Mouse (Mus musculus): ENCODE results near the gene Aldob. TPM values are rescaled to one million over a fixed set of nuclear protein-coding genes. Genes with fewer than 3 reads are reported as not detected.
"Not testable (repeated sequence)": the region's sequence is repeated elsewhere in the genome, so short reads cannot be mapped to it uniquely, and the experiment has no call there.

Gene Aldob
- total RNA-seq, 2 experiments from 2014 or later, result 0.35 to 1.8 TPM

DNA sequence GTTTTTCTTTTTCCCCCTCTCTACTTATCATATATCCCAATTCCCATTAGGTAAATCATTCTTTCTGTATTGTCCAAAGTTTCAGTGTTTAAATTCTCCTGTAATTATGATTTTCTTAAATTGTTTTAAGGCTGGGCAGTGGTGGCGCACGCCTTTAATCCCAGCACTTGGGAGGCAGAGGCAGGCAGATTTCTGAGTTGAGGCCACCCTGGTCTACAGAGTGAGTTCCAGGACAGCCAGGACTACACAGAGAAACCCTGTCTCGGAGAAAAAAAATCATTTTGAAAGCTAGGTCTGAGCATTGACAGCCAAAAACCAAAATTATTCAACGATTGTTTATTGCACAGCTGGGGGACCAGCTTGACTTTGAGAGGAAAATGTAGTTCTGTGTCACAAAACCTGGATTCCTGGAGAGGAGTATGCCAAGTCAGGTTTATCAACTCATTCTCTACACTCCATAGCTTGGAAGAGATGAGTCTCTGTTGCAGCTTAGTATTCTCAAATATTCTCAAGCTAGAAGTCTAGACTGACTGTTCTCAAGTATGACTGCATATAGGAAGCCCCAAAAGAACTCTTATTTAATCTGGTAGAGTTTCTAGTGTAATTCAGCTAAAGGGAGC, 13.6 kb downstream of the Aldob start:
- no peak for DNase-seq

DNA sequence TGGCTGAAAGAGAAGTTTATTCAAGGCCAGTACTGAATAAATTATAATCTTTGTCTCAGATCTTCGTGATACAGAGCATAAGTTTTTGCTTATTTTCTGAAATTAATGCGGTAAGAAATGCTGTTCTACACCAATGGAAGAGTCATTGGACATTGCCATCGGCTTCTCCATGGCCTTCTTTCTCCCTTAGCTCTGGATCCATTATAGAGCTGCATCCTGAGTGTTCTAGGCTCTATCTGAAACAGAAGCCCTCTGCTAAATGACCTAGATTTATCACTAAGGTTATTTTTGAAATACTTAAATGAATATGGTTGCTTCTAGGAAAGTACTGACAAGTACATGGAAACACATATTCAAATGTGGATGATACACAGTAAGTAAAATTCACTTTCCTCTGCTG, 14.3 kb downstream of the Aldob start:
- DNase-seq, result no peak

DNA sequence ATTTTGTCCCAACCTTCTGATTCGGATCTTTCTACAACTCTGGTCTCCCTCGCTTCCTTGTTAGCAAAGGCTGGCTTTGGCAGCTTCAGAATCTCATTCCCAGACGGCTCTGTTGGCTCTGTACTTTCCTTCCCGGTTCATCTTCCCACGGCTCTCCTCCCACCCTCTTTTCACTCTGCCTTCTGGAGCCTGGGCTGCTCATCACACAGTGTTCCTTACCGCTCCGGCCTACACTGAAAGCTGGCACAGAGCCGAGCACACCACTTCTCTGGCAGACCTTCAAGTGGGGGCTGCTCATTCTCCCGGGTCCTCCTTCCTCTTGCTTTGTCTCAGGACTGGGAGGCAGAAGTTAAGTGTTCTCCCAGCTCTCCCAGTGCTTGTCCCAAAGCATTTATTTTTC, 26.8 kb downstream of the Aldob start:
- DNase-seq, result peak; percentile 18

DNA sequence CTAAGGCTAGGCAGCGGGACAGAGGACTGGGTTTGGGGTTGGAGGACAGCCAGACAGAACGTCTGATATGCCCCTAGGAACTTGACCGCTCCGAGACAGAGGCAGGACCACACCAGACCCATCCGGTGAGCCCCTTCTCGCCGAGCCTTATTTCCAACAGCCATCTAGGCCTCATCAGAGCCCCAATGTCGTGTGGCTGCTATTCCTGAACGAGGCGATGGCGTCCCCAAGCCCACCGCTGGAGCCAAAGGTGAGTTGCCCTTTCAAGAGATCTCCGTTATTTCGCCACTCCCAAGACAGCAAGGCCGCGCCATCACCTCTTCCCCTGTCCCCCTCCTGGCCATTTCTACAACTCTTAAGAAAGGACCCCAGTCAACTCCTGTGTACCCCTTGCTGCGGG, 28.0 kb downstream of the Aldob start:
- DNase-seq, result no peak

DNA sequence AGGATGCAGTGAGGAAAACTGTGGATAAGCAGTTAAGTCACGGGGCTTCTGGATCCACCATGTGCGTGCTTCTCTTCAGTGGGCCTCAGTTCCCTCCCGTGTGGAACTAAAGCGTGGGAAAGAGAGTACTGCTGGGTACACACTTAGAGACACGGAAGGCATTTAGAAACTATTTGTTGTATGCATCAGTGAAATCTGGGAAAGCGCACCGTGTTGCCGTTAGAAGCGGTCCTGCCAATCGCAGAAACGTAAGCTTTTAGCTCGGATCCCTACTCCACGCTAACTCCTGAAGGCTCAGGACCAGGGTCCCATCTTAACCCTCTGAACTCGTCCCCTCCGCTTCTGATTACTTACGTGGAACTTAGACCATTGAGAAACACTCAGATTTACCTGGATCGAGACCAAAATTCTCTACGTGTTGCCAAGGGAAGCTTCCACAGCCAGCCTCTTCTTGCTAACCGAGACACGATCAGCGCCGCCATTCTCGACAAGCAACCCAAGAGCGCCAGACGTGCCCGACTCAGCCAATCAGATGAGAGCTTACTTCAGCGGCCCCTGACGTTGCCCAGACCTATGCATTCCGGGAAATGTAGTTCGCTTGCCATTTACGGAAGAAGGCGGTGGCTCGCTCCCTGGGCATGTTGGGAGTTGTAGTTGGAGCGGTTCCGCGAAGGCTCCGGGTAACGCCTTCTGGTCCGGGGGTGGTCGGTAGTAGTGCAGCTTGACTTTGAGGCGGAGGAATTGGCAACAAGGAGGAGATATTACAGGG, 28.6 kb downstream of the Aldob start, which contains the start of the genes Mrpl50 and Zfp189:
Gene Mrpl50 (minus strand): TSS at position 522 of the 769 bp plus-strand sequence.
Gene Zfp189 (plus strand): TSS at position 605 of the 769 bp plus-strand sequence.
- peak; percentile 85 for DNase-seq

DNA sequence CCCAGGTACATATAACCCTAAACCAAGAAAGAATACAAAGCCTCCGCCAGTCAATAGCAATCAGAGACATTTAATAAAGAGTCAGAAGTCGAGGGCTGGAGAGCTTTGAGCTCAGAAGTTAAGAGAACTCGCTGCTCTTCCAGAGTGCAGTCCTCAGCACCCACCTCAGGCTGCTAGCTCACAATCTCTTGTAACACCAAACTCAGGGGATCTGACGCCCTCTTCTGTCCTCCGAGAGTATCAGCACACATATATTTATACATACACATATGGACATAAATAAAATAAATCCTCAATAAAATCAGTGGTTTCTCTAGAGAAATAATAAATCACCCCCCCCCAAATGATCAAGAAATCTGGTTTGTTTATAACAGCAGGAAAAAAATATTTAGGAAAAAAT, 29.9 kb downstream of the Aldob start:
- DNase-seq, result no peak

DNA sequence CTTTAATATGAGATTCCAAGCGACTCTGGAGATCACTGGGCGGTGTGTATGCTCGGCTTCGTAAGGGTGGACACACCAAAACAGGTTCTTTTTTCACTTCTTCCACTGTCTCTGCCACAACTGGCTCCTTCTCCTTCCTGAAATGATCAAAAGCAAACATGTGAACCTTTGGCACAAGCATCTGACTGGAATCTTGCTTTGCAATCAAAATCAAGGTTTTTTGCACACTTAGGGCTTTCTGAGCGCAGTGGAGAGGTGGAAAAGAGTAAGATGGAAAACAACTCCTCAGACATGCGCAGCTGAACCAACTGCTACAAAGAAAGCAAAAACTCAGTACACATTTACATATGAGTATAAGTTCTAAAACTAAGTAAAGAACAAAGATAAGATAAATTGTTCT, 34.9 kb downstream of the Aldob start:
- no peak for DNase-seq

DNA sequence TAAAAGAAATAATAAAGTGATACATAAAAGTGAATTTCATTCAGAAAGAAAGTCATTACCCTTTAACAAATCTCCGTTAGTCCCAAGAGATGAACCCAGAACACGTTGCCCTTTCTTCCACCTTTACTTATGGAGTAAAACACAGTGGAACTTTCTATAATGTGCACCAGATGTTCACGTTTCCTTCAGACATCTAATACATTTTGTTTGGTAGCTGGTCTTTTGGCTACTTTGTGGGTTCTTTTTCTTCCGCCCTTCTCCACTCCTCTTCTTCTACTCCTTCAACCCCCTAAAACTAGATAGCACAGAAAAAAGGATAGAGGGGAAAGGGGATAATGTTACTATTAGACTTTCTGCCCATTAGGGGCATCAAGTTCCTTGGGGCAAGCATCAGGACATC, 36.7 kb downstream of the Aldob start:
- DNase-seq, result no peak

DNA sequence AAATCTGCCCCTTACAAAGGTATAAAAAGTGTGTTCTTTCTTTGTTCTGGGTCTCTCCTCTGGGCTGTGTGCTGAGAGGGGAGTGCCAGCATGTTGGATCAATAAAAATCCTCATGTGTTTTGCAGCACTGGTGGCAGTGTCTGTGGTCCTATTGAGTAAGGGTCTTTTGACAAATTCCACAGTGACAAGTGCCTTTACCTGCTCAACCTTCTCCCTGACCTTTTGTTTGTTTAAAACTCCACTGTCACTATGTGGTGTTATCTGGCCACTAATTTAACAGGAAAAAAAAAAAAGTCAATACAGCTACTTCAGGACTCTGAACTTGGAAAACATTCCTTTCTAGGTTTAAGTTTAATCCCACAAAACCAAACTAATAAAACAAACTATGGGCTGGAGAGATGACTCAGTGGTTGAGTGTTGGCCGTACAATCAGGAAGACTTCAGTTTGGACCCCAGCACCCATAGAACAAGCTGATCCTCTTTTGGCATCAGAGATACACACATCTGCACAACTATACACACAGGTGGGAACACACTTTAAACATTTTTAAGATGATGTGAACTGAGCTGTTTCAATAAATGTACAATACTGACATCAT, 39.0 kb downstream of the Aldob start:
- not testable (repeated sequence) for DNase-seq

DNA sequence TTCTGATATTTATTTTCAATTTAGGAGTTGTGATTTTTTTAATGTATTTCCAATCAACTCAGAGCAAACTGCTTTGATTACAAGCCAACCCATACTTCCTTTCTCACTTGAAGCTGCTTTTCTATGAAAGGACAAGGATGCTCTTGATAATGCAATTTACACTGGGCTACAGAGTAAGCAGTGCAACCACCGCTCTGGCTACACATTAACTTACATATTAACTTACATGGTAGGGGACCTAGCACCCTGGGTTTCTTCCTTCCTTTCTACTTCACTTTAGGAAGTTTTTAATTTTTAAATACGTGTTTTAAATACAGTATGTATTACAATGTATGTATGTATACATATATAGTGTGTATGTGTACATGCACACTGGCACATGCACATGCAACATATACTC, 40.2 kb downstream of the Aldob start:
- DNase-seq, result no peak

DNA sequence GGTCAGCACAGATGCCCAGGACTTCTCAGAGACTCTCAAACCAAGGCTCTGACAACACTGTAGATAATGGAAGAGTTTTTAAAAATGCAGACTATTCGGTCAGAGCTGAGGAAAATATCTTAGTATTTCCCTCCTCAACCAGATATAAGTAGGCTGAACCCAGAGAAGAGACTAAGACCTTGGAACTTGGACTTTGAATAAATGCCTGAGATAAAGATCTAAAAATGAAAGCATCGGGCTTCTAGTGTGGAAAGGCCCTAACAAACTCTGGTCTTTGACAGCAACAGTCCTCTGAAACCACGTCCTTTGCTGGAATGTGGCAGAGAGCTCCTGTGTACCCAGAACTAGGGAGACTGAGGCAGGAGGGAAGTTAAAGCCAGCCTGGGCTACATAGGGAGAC, 43.0 kb downstream of the Aldob start, which contains the start of gene Baat:
Gene Baat (minus strand): TSS at position 172 of the 400 bp plus-strand sequence.
- DNase-seq, result no peak

DNA sequence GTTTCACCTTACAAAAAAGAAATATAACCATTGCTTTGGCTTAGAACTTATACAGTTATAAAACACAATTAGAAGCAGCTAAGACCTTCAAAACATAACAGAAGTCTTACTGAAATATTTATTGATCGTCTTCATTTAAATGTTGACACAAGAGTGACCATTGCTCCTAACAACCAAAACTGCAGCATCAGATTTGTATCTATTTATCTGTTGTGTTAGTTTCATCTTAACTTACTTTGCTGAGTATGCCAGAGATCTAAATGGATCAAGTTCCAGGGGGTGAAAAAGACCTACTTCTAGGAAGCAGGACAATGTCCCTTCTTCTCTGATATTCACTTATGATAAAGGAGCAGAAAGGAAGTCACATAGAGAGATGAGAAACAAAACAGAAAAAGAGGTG, 45.8 kb downstream of the Aldob start:
- DNase-seq, result no peak

Other genes with a start within 250 kb of the Aldob start
- gene Acnat2, start 141.4 kb downstream of the Aldob start, total RNA-seq (2021), result not detected
- gene Acnat1, start 75.6 kb downstream of the Aldob start, total RNA-seq (2021), result not detected
- gene Baat, start 43.0 kb downstream of the Aldob start, total RNA-seq (2021), result under 1 TPM in 1 of 2 experiments, not detected in 1; 0.12 TPM
- gene Mrpl50, start 28.5 kb downstream of the Aldob start, total RNA-seq (2021), result 10 to 100 TPM; 32.1 to 33.7 TPM
- gene Zfp189, start 28.4 kb downstream of the Aldob start, total RNA-seq (2021), result 1 to 10 TPM; 3.4 to 3.6 TPM
- gene Tmem246, start 48.3 kb upstream of the Aldob start, total RNA-seq (2021), result 10 to 100 TPM; 42.0 to 45.8 TPM
- 10 to 100 TPM; 32.0 to 37.4 TPM for gene Rnf20, start 82.5 kb upstream of the Aldob start, total RNA-seq (2021)
- gene Ppp3r2, start 132.5 kb upstream of the Aldob start, total RNA-seq (2021), result under 1 TPM in 1 of 2 experiments, not detected in 1; 0.07 TPM